Mouse (Mus musculus) kidney, adult 2 months (tissue): Measurements from ENCODE around the gene Gm20671.

Experiments
- CTCF ChIP-seq: fragments of 200-500 bp; conservative IDR thresholded peaks from 2 replicates; pipeline ENCODE4 v1.5.1; 2011; ENCODE audit warnings: low read depth, mild to moderate bottlenecking, control low read depth, low read length, moderate library complexity, mixed read lengths; ENCODE audit not compliant: insufficient read depth, insufficient read length
- POLR2A ChIP-seq: fragments of 200-500 bp; IDR thresholded peaks from one replicate; pipeline ENCODE4 v1.6.1; 2011; ENCODE audit warnings: low read depth, low read length, control low read depth

GRCm38 (mm10) chr5:32778168-32778567, 48.7 kb downstream of the Gm20671 start:
- no peak for TF ChIP-seq POLR2A
- no peak for TF ChIP-seq CTCF
